Mouse (Mus musculus): ENCODE measurements at regions not wholly inside any gene's neighbourhood (a gene's known extent, or its start where the extent isn't known, plus 50 kb on each side); places are given as distances from the start of the nearest gene placed in this dataset.

DNA sequence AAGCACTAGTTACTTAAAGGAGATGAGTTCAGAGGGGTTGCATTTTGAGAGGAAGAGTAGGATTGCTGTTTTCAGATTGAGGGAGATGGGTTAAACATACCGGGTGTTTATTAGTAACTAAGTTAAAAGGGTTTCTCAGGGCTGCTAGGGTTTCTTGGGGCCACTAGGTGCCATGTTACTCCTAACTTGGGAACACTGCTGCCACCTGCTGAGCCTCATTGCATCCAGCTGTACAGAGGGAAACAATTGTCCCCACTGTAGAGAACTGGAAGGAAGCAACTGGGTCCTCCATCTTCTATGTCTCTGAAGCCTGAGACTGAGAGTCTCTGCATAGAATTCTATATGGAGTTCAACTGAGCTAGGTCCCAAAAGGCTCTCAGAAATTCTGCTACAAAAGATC, 524.3 kb downstream of the Rnf144a start:
- no peak overlapping the region for H3K4me3 ChIP-seq
- H3K9ac ChIP-seq = no peak overlapping the region
- no peaks in the 10 kb centered on the region for H3K36me3 ChIP-seq
- H3K9me3 ChIP-seq = no peaks in the 10 kb centered on the region
- H3K4me2 ChIP-seq (replicated peaks) = no peak overlapping the region
- no peaks in the 10 kb centered on the region for H3K27me3 ChIP-seq
- ATAC-seq (ENCODE audit: insufficient number of reproducible peaks, insufficient read depth, low FRiP score, low TSS enrichment) = no peak
- no peaks in the 10 kb centered on the region for H3K4me1 ChIP-seq
- H3K27ac ChIP-seq = no peak overlapping the region
- 79% methylated on average over 1 of the region's 1 CpGs for WGBS

DNA sequence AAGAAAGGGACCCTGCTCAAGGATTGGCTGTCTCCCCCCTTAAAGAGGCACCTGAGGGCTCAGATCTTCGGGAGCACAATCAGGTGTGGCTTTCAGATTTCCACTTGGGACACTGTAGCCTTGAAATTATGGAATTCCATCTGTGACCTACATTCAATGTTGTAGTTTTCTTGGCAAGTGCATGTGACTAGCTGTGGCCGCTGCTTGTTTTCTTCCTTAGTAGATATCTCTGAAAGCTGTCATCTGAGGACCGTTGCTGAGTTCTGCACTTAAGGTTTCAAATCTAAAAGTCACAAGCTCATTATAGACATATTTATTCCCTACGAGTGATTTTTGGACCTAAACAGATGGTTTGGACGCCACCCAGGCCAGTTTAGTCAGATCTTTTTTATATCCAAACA, 531.3 kb downstream of the Rnf144a start:
- ATAC-seq (ENCODE audit: insufficient number of reproducible peaks, insufficient read depth, low FRiP score, low TSS enrichment) = no peak
- WGBS = 82% methylated on average over 5 of the region's 5 CpGs

DNA sequence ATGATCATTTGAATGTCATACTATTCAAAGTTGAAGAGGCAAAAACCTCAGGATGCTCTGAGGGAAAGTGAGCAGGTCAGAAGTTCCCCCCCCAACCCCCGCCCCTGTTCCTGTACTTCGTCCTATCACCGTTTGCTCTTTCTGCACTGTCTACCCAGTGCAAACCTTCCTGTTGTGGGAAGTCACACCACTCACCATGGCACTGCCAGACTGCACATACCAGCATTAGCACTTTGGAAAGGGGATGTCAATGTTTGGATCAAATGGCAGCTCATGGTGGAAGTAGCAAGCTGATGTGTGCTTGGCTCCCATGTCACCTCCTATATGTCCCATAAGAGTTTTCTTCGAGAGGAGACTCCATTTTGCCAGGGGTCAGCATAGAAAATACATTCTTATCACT, 543.2 kb downstream of the Rnf144a start:
- H3K27ac ChIP-seq = no peak overlapping the region

More for the DNA sequence above, 531.3 kb downstream of the Rnf144a start:
- H3K9me3 ChIP-seq = no peaks in the 10 kb centered on the region
- H3K27me3 ChIP-seq = no peaks in the 10 kb centered on the region
- no peak overlapping the region for H3K4me3 ChIP-seq
- no peaks in the 10 kb centered on the region for H3K4me1 ChIP-seq
- no peak overlapping the region for H3K9ac ChIP-seq
- no peaks in the 10 kb centered on the region for H3K36me3 ChIP-seq
- H3K27ac ChIP-seq = no peak overlapping the region
- no peak overlapping the region for H3K4me2 ChIP-seq (replicated peaks)

DNA sequence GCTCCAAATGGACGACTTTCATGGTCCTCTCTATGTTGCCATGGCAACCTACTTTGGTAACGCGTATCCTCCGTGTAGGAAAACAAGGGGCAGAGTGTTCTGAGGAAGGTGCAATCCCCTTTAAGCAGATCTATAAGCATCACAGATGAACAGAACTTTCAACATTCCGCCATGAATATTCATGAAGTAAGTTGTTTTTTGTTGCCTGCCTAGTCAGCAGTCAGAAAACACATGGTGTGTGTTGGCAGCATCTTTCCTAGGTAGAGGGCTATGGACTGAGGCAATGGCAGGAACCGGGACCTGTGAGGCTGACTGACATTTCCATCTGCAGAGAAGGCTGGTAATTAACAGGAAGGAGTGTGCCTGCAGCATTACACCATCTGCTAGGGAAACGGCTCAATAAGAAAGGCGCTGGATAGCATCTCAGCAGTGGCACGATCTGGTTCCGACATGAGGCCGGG, 544.0 kb downstream of the Rnf144a start:
- 0 out of 2 replicates have a peak, but pooled peaks have one; percentile 41 for ATAC-seq (ENCODE audit: insufficient number of reproducible peaks, insufficient read depth, low FRiP score, low TSS enrichment)
- 52% methylated on average over 11 of the region's 11 CpGs for WGBS

More for the DNA sequence above, 543.2 kb downstream of the Rnf144a start:
- H3K9me3 ChIP-seq = no peaks in the 10 kb centered on the region
- ATAC-seq (ENCODE audit: insufficient number of reproducible peaks, insufficient read depth, low FRiP score, low TSS enrichment) = no peak
- H3K36me3 ChIP-seq = no peaks in the 10 kb centered on the region
- H3K27me3 ChIP-seq = no peaks in the 10 kb centered on the region
- no peak overlapping the region for H3K4me2 ChIP-seq (replicated peaks)
- H3K9ac ChIP-seq = no peak overlapping the region
- H3K4me3 ChIP-seq = no peak overlapping the region
- 79% methylated on average over 4 of the region's 4 CpGs for WGBS
- H3K4me1 ChIP-seq = 0 out of 2 replicates have a peak, but pooled peaks cover 5% of the 10 kb centered on the region

DNA sequence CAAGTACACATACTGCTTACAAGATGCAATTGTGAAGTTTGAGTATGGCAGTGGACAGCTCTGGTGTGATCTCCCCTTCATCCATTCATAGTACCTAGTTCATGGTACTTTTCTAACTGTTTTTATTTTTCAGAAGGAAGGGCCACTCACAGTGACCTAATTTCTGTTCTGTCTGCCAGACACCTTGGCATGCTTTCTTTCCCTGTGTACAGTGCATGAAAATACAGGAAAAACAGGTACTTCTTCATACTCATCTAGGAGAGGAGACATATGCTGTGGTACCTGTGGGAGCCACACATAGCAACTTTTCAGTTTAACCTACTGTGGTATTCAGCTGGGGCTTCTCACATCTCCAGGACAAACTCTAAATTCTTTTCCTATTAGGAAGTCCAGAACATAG, 545.2 kb downstream of the Rnf144a start:
- H3K4me1 ChIP-seq = 0 out of 2 replicates have a peak, but pooled peaks cover 5% of the 10 kb centered on the region
- H3K27me3 ChIP-seq = no peaks in the 10 kb centered on the region
- no peak overlapping the region for H3K4me2 ChIP-seq (replicated peaks)
- no peak for ATAC-seq (ENCODE audit: insufficient number of reproducible peaks, insufficient read depth, low FRiP score, low TSS enrichment)
- H3K9ac ChIP-seq = no peak overlapping the region
- no peaks in the 10 kb centered on the region for H3K9me3 ChIP-seq
- no peak overlapping the region for H3K4me3 ChIP-seq
- no peak overlapping the region for H3K27ac ChIP-seq
- H3K36me3 ChIP-seq = no peaks in the 10 kb centered on the region

More for the DNA sequence above, 544.0 kb downstream of the Rnf144a start:
- Histone ChIP-seq H3K4me1 (0 out of 2 replicates have a peak, but pooled peaks cover 5% of the 10 kb centered on the region), H3K27me3 (no peaks in the 10 kb centered on the region), H3K4me2 (replicated peaks) (no peak overlapping the region), H3K9me3 (no peaks in the 10 kb centered on the region), H3K9ac (no peak overlapping the region), H3K27ac (no peak overlapping the region), H3K4me3 (no peak overlapping the region), H3K36me3 (no peaks in the 10 kb centered on the region)

DNA sequence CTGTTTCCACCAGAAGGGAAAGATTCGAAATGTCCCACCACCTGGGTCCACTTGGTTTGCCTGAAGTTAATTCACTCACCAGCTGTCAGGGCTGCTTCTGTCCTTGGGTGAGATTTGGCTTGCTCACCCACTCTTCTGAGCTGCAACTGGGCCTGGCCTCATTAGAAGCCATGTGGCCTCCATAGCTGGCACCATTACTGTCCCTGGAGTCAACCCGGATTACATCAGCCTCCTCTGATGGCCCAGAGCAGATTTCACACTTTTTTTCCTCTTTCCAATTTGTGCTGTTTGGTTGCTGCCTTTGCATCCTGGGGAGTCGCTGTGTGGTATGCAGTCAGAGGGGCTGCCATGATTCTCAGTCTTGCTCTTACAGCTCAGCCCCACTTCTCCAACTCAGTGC, 550.0 kb downstream of the Rnf144a start:
- no peaks in the 10 kb centered on the region for H3K36me3 ChIP-seq
- WGBS = 88% methylated on average over 3 of the region's 3 CpGs
- H3K27me3 ChIP-seq = no peaks in the 10 kb centered on the region
- no peak for ATAC-seq (ENCODE audit: insufficient number of reproducible peaks, insufficient read depth, low FRiP score, low TSS enrichment)
- H3K4me1 ChIP-seq = no peaks in the 10 kb centered on the region
- no peak overlapping the region for H3K4me3 ChIP-seq
- H3K9me3 ChIP-seq = no peaks in the 10 kb centered on the region
- no peak overlapping the region for H3K27ac ChIP-seq
- no peak overlapping the region for H3K9ac ChIP-seq
- no peak overlapping the region for H3K4me2 ChIP-seq (replicated peaks)

DNA sequence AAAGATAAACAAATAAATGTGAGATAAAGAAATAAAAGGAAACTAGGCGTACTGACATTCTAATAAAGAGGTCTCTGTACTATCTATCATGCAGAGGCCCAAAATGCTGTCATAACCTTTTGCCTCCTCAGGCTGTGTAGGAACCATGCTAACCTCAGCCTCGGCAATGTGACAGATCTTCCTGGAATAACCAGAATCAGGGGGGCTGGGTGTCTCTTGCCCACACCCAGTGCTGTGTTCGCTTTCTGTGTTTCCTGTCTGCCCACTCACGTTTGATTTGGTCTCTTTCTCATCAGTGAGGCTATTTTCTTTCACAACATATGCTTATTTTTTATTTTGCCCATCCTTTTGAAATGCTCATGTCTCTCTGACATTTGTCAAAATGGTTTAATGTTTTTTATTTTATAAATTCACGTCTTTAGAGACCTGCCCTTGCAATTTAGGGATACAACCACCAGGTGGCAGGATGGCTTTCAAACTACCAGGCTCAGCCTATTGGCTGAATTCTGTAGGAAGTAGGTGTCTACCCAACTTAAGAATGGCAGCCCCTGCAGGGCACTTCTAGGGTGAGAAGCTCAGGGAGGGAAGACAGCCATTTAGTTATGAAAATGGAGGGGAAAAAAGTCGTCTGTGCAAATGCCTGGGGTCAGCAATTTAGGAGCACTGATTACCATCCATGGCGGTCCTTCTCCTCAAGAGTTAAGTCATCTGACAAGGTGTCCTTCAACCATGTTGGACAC, 550.8 kb downstream of the Rnf144a start:
- H3K4me1 ChIP-seq = no peaks in the 10 kb centered on the region

DNA sequence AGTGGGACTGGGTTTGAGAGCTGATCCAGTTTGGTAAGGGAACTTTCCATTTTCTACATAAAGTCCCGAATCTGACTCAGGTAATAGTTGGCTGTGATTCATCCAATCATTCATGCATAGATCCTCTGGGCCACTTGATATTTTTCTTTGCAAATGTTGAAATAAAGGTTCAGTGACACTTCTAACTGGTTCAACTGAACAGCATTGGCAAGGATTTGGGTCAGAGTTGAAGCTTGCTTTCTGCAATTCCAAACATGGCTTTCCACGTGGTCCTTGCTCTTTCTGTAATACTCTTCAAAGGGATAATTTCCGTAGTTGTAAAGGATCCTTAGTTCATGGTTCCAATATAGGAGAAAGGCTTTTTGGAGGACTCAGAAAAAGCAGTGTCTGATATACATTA, 554.0 kb downstream of the Rnf144a start:
- Histone ChIP-seq H3K4me3 (no peak overlapping the region), H3K9ac (no peak overlapping the region), H3K4me1 (no peaks in the 10 kb centered on the region; the same call in 1 of the 2 replicates), H3K4me2 (replicated peaks) (no peak overlapping the region), H3K36me3 (no peaks in the 10 kb centered on the region), H3K27ac (no peak overlapping the region), H3K27me3 (no peaks in the 10 kb centered on the region), H3K9me3 (no peaks in the 10 kb centered on the region)
- 82% methylated on average over 3 of the region's 3 CpGs for WGBS
- ATAC-seq (ENCODE audit: insufficient number of reproducible peaks, insufficient read depth, low FRiP score, low TSS enrichment) = no peak

More for the DNA sequence above, 550.8 kb downstream of the Rnf144a start:
- no peak overlapping the region for H3K27ac ChIP-seq
- no peak overlapping the region for H3K9ac ChIP-seq
- no peaks in the 10 kb centered on the region for H3K9me3 ChIP-seq
- WGBS = 68% methylated on average over 7 of the region's 7 CpGs
- no peak overlapping the region for H3K4me3 ChIP-seq
- H3K27me3 ChIP-seq = no peaks in the 10 kb centered on the region
- H3K36me3 ChIP-seq = no peaks in the 10 kb centered on the region
- no peak overlapping the region for H3K4me2 ChIP-seq (replicated peaks)
- no peak for ATAC-seq (ENCODE audit: insufficient number of reproducible peaks, insufficient read depth, low FRiP score, low TSS enrichment)

DNA sequence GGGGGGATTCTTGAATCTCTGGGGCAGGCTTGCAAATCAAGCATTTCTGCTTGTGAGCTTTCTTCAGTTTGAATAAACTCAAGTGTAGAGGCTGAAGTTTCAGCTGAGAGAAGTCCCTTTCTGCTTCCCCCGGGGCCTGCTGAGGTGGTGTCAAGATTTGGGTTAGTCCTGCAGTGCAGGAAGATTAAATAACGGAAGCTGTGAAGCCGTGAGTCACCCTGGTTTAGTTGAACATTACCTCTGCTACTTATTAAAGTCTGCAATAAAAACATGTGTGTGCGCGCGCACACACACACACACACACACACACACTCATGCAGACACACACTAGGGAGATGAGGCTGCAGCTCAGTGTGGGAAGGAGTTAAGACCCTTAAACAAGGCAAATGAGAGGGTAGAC, 556.7 kb downstream of the Rnf144a start:
- H3K27me3 ChIP-seq = no peaks in the 10 kb centered on the region
- no peak overlapping the region for H3K27ac ChIP-seq
- H3K4me3 ChIP-seq = no peak overlapping the region
- no peak for ATAC-seq (ENCODE audit: insufficient number of reproducible peaks, insufficient read depth, low FRiP score, low TSS enrichment)
- WGBS = 72% methylated on average over 6 of the region's 6 CpGs
- H3K36me3 ChIP-seq = no peaks in the 10 kb centered on the region
- H3K9me3 ChIP-seq = no peaks in the 10 kb centered on the region
- H3K4me2 ChIP-seq (replicated peaks) = no peak overlapping the region
- H3K4me1 ChIP-seq = no peaks in the 10 kb centered on the region; the same call in 1 of the 2 replicates
- H3K9ac ChIP-seq = no peak overlapping the region

DNA sequence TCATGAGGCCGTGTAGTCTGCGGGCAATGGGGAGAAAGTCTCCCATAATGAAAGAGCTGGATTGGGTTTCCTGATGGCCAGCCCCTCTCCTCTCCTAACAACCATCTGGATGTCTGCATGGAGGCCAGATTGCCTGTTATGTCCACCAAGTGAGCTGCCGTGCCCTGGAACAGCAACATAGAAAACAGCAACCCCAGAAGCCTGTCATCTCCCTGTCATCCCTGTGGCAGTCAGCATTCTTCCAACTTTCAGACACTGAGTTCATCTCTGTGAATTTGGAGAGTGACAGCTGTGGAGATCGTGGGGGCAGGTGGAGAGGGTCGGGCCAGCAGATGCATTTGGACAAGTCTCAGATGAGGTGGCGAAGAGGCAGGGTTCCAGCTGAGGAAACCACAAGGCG, 585.0 kb downstream of the Rnf144a start:
- Histone ChIP-seq H3K9me3 (no peaks in the 10 kb centered on the region), H3K36me3 (no peaks in the 10 kb centered on the region), H3K4me1 (peaks cover 7% of the 10 kb centered on the region; the same call in 1 of the 2 replicates), H3K27ac (no peak overlapping the region), H3K27me3 (no peaks in the 10 kb centered on the region), H3K4me3 (no peak overlapping the region), H3K9ac (no peak overlapping the region), H3K4me2 (replicated peaks) (no peak overlapping the region)
- no peak for ATAC-seq (ENCODE audit: insufficient number of reproducible peaks, insufficient read depth, low FRiP score, low TSS enrichment)
- 72% methylated on average over 7 of the region's 7 CpGs for WGBS

DNA sequence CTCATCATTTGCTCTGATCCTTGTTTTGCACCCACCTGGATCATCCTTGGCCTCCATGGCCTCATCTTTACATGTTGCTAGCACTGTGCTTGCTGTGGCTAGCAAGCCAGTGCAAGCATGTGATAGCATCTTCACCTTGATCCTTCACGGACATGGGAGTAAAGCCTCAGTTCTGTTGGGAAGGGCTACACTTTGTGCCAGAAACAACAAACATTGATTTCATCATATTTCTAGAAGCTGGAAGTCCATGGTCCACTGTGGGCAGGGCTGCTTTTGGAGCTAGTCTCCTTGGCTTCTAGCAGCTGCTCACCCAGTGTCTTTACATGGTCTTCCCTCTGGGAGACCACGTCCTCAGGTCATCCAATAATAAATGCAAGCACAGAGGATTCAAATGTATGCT, 587.1 kb downstream of the Rnf144a start:
- Histone ChIP-seq H3K9ac (no peak overlapping the region), H3K9me3 (no peaks in the 10 kb centered on the region), H3K4me3 (no peak overlapping the region), H3K4me1 (peaks cover 7% of the 10 kb centered on the region; the same call in 1 of the 2 replicates), H3K27me3 (no peaks in the 10 kb centered on the region), H3K36me3 (no peaks in the 10 kb centered on the region), H3K27ac (no peak overlapping the region), H3K4me2 (replicated peaks) (no peak overlapping the region)
- 83% methylated on average over 2 of the region's 2 CpGs for WGBS
- ATAC-seq (ENCODE audit: insufficient number of reproducible peaks, insufficient read depth, low FRiP score, low TSS enrichment) = no peak

DNA sequence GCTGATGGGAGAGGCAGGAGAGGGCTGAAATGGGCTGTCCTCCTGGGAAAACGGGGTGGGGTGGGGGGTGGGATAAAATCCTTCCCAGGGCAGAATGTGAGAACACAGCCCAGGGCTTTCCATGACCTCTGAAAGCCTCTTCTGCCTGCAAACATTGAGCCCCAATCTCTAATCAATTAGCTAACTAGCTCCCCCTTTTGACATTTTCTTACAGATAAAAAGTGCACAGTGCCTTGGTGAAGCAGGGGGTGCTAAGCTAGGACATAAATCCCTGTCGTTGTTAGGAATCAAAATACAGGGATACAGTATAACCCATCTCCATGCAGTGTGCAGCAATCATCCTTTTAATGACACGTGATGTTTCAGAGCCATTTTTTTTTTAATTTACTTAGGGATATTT, 588.1 kb downstream of the Rnf144a start:
- no peak overlapping the region for H3K27ac ChIP-seq
- H3K4me3 ChIP-seq = no peak overlapping the region
- H3K4me1 ChIP-seq = peaks cover 7% of the 10 kb centered on the region; the same call in 1 of the 2 replicates
- 19% methylated on average over 3 of the region's 3 CpGs for WGBS
- no peak overlapping the region for H3K9ac ChIP-seq
- no peak overlapping the region for H3K4me2 ChIP-seq (replicated peaks)
- no peaks in the 10 kb centered on the region for H3K9me3 ChIP-seq
- no peaks in the 10 kb centered on the region for H3K27me3 ChIP-seq
- no peaks in the 10 kb centered on the region for H3K36me3 ChIP-seq
- no peak for ATAC-seq (ENCODE audit: insufficient number of reproducible peaks, insufficient read depth, low FRiP score, low TSS enrichment)

Measured in embryonic facial prominence, embryonic 12.5 days (tissue).